Mouse (Mus musculus) brain, adult 2 months (tissue): ENCODE measurements around the gene Stambpl1.
"Not testable (repeated sequence)": the region's sequence is repeated elsewhere in the genome, so short reads cannot be mapped to it uniquely, and the experiment has no call there.

Experiments
- DNase-seq: peaks from one replicate; pipeline ENCODE4 v3.0.0; 2011; ENCODE audit warnings: low read depth, low spot score

Stambpl1 gene

DNA sequence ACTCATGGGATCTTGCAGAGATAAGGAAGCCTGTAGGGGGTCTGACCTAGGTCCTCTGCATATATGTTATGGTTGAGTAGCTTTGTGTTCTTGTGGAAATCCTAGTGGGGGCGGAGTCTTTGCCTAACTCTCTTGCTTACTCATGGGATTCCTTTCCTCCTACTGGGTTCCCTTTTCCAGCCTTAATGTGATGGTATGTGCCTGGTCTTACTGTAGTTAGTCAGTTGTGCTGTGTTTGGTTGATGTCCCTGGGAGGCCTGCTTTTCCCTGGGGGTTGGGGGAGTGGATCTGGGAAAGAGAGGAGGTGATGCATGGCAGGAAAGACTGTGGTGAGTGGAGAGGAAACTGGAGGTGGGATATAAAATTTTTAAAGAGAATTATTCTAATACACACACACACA lies 6.0 kb downstream of the Stambpl1 start:
- DNase-seq, result no peak

DNA sequence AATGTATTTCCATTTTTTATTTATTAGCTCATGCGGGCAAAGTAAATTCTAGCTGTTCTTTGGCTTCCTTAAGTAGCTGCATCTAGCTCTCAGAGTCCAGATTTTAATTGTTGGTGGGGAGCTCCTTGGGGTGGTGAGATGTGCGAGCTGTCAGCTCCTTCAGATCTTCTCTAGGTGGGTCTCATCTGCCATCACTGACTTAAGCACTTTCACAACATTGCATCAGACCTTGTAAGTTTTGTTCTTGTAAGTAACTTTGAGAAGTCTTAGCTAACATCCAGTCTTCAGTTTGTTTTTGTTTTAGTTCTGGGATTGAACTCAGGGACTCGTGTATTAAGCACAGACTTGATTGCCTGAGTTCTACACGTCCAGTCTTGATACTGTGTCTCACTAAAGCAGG lies 6.9 kb downstream of the Stambpl1 start:
- no peak for DNase-seq

DNA sequence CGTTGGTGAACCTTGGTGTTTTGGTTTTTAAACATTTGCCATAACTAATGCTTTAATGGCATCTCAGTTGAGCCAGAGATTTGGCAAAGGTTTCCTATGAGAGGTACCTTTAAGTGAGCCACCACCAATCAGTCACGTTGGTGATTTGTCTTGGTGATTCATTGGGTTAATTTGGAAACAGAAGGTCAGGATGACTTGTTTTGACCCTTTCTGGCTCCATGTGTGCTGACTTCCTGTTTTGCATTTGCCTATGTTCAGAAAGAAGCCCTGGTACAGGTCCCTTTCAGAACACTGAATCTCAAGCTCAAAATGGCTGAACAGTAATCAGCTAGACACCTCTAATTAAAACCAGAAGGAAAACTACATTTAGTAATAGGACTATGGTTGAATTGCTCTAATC lies 7.5 kb downstream of the Stambpl1 start:
- DNase-seq, result no peak

DNA sequence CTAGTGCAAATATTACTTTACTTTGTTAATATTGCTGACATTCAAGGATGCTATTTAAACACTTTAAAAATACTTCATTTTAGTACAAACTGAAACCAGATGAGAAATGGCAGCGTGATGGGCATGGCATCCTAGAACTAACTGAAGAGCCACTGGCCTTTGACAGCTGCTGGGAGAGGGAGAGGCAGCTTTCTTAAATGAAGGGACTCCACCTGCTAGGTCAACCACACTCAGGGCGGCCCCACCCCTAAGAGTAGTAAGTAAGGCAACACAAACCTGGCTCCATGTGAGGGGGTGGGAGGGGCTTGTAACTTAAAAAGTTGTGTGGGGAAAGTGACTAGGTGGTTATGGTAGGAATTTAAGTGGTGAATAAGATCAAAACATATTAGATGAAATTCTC lies 10.6 kb downstream of the Stambpl1 start:
- no peak for DNase-seq

DNA sequence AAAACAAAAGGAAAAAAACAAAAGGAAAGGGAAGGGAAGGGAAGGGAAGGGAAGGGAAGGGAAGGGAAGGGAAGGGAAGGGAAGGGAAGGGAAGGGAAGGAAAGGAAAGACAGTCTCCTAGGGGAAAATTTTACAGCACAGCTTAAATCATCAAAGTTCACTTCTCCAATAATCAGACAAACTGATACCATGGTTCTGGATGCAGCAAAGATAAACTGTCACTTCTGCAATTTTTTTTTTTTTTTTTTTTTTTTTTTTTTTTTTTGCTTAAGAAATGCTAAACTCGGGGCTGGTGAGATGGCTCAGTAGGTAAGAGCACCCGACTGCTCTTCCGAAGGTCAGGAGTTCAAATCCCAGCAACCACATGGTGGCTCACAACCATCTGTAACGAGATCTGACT lies 14.1 kb downstream of the Stambpl1 start:
- not testable (repeated sequence) for DNase-seq

DNA sequence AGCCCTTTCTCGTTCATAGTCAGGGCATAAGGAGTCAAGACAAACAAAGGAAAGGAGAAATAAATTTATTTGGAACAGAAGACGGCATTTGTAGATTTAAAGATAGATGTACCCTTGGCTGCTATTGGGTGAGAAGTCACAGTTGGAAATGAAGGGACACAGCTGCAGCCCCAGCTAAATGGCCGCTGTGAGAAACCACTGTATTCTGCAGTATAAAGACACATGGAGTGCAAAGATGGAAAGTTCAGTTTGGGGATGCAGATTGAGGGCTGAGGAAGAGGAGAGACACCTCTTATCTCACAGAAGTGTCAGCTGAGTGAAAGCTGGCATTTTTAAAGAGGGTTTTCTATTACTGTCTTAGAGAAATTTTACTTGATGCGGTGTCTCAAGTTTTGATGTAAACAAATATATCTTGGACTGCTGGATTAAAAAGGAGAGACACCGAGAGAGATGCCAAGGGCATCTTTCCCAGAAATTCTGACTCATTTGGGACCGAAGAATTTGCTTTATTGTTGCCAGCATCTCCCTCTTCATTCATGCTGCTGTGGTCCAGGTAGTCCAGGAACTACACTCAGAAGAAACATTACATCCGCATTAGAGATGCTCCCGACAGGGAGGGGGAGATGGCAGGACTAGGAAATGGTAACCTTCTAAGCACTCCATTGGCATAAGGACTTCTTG lies 14.9 kb downstream of the Stambpl1 start:
- peak; percentile 54 for DNase-seq

DNA sequence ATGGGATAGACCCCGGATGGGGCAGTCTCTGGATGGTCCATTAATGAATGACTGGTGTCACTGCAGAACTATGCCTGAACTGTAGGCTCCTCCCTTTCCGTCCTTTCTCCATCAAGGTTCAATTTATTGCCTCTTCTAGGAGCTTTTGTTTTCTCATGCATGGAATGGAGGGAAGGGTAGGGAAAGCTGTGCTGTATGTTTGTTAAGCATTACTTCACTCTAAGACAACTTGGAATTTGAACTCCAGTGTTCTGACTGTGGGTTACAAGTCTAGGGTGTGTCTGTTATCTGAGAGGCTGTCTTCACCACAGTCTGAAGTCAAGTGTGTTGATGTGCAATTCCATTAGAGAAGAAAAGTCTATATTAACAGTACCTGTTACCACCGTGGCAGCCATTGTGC lies 17.0 kb downstream of the Stambpl1 start:
- no peak for DNase-seq

DNA sequence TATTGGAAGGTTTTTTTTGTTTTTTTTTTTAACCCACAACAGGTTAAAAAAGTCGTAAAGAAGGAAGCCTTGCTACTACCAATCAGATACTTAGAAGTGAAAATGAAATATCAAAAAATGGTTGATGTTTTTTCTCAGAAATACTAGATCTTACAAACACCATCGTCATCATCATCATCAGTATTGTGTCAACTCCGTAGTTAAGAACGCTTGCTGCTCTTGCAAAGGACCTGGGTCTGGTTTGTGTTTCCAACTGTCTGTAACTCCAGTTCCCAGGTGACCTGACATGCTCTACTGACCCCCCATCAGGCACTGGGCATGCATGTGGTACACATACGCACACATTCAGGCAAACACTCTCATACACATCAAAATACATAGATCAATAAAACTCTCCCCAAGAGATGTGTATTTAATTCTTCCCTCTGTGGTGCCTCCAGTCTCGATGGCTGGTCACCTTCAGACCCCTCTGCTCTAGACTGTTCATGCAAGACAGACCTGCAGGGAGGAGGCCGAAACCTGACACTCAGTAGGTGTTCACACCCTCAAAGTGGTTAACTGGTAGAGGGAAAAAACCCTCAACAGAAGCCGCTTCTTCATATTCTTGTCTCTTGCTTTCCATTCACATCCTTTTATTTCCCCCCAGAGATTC lies 18.0 kb downstream of the Stambpl1 start:
- DNase-seq, result no peak

DNA sequence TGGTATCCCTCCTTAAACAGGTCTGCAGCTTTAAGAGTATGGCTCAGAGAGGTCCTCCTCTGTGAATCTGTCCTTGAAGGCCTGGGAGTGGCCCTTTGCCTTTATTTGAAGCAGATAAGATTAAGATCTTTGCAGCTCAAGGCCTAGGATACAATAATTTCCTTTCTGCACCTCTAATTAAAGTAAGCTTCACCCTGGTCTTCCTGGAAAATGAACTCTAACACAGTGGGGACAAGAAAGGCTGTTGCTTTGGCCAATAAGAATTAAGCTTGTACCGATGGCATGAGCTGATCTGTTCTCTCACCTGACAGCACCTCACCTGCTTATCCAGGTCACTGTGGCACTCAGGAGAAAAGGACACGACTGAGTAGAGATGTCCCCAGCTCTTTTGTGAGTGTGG lies 18.8 kb downstream of the Stambpl1 start:
- no peak for DNase-seq

DNA sequence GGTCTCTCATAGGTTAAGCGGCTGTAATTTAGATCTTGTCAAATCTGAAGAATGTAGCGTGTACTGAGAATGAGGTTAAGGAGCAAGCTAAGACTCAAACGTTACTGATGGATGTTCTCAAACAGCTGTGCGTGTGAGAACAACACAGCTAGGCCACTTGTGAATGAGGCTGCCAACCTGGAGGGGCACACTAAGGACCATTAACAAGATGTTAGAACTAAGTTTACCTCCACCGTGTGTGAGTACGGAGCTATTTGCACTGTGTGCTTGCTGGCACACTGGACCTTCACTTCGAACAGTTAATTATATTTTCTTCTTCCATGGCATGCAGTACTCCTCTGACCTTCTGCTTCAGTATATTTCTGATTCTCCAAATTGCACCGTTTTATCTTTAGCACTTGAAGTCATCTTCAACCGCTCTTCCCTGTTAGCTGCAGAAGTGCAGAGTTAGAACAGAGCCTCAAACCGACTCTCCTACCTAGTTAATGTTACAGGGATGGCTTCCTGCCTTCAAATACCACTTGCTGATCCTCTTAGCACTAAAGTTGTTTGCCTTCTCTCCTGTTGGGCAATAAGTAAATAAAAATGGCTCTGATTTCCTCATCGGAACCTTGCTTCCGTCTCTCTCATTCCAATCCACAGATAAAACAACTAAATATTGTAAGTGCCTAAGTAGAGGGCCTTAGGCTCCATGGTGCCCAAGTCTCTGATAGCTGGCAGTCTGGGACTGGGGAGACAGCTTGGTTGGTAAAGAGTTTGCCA lies 20.6 kb downstream of the Stambpl1 start:
- DNase-seq, result no peak

DNA sequence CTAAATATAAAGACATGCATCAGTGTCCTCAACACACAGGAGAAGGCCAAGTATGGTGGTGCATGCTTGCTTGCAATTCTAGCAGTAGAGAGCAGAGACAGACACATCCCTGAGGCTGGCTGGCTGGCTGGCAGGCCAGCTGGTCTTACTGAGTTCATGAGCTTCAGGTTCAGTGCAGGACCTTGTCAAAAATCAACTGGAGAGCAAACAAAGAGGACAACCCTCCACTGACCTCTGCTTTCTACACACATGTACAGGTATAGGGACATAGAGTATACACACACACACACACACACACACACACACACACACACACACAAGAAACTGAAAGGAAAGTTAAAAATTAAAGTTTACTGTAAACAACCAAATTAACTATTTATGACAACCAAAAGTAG lies 21.2 kb downstream of the Stambpl1 start:
- no peak for DNase-seq

DNA sequence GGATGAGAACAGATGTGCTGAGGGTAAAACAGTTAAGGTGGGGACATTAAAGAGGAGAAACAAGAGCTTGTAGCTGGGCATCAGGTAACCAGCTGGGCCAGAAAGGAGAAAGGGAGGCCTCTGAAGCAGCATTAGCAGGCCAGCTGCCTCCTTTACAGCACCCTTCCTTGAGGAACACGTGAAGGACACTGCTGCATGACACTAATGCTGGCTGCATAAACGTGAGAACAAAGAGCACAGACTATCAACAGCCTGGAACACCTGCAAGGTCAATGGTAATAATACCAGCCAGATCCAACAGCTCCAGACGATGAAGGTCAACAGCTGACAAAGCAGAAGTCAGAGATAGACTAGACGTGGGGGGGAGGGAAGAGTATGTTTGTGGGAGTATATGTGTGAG lies 22.1 kb downstream of the Stambpl1 start:
- DNase-seq, result no peak

DNA sequence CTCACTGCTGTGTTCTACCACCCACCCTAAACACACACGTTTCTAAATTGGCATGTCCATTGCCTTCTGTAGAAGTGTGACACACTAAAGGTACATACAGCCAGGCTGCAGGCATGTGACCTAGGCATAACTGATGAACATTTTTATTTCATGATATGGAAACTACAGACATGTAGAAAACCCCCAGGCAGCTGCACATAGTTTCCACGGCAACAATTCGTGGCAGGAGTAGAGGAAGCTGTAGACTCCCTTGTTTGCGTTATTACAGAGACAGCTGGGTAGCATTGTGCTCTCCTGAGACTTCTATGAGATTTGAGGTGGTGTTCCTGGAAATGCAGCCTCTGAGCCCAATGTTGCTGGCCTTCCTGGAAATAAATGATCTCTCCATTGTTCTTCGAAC lies 24.9 kb downstream of the Stambpl1 start:
- DNase-seq, result peak; percentile 41

DNA sequence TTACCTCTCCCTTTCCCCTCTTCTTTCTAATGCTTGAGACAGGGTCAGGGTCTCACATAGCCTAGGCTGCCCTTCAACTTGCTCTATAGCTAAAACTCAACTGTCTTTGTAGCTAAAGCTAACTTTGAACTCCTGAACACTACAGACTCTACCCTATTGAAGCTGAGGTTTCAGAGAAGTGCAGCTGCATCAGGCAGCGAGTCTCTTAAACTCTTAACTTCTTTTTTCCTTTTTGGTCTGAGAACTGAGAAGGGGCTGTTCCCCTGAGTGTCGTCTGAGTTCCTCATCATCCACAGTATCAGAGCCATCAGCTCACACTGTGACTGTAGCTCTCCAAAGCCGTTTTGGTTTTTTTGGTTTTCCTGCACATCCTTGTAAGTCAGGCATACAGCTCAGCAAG lies 25.7 kb downstream of the Stambpl1 start:
- DNase-seq, result no peak

DNA sequence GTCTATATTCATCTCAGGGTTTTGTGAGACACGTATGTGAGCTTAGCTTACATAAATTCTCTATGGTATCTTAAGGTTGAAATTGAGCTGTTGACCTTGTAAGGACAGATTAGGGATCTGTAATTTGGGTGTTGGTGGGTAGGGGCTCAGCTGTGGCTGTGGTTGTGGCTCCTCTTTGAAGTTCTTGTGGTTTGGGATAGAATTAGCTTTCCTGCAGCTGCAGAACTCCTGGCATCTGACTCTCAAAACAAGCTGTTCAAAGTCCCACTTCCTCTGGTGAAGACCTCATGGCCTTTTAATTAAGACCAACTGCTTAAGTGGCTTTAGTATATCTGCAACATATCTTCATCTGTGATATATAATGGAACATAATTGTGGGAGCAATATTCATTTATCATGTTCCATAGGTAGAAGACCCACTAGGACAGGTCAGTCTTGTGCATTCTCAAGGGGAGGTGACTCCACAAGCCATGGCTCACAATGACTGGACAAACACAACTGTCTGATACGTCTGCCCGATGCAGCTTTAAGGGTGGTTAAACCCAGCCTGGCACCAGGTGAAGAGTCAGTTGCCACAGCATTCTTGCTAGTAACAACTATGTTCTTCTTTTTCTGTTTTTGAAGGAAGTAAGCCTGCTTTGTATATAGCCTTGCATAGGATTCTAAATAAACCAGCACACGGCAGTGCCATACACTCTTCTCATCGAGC lies 27.4 kb downstream of the Stambpl1 start:
- DNase-seq, result no peak

DNA sequence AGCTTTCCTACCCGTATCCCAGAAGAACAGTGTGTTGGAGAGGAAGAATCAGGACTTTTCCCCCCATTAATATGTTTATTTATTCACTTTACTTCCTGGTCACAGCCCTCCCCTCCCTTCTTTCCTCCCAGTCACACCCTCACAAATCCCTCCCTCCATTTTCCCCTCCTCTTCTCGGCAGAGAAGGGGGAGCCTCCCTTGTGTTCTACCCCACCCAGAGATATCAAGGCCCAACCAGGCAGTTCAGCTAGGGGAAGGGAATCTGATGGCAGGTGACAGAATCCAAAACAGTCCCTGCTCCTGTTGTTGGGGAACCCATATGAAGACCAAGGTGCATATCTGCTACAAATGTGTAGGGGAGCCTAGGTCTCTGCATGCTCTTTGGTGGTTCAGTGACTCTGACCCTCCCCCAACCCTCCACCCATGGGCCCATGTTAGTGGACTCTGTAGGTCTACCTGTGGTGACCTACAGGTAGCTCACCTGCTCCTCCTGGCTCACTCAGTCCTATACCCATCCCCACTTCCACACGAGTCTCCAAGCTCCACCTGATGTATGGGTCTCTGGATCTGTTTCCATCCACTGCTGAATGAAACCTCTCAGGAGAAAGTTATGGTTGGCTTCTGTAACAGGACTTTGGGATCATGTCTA lies 28.8 kb downstream of the Stambpl1 start:
- no peak for DNase-seq

DNA sequence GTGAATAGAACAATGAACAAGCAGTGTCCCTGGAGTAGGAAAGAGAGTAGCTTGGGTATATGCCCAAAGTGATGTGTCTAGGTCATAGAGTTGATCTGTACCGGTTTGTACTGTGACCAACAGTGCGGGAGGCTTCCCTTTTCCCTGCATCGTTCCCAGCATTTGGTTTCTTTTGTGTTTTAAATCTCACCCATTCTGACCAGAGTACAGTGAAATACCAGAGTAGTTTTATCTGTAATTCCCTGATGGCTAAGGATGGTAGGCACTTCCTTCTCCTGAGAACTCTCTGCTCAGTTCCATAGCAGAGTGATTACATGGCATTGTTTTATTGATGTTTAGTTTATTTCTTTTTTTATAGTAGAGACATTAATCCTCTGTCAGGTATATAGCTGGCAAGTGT lies 30.8 kb downstream of the Stambpl1 start:
- no peak for DNase-seq

DNA sequence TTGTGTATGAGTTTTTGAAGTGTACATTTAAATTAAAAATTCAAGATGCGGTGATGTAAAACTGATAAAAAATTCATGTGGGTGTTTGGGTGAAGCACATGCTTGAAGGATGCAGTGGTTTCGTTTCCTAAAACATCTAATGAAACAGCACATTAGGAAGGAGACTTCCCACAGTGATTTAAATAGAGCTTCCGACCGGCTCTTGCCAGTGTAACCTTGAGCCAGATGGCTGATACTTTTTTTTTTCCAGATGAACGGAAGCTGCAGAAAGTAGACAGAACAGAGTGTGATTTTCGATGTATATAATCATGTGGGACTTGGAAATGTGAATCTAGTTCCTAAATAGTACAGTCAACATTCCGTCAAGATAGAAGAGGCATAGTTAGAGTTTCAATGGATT lies 39.6 kb downstream of the Stambpl1 start:
- peak; percentile 78 for DNase-seq

DNA sequence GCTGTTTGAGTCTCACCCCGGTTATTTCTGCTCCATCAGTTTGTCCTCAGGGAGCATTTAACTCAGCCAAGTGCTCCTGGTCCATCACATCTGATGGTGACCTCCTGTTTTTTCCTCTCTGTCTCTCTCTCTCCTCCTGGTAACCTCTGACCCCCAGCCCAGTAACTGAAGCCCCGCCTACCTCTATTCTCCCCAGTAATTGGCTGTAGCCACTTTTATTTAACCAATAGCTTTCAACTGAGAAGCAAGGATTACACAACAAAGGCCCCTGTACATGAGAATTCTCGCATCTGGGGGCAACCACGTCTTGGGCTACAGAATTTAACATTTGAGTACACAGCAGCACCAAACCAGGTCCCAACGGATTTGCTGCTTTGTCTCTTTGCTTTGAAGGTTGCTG lies 40.3 kb downstream of the Stambpl1 start:
- DNase-seq, result no peak

DNA sequence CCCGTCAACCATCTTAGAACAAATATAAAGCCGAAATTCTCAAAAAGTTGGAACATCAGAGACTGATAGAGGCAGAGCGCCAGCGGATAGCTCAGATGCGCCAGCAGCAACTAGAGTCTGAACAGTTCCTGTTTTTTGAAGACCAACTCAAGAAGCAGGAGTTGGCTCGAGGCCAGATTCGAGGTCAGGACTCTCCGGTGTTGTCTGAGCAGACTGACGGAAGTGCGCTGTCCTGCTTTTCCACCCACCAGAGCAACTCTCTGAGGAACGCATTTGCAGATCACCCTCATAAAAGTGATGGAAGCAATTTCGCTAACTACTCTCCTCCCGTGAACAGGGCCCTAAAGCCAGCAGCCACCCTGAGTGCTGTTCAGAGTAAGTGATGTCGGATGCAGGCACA lies 41.9 kb downstream of the Stambpl1 start:
- DNase-seq, result peak; percentile 77

DNA sequence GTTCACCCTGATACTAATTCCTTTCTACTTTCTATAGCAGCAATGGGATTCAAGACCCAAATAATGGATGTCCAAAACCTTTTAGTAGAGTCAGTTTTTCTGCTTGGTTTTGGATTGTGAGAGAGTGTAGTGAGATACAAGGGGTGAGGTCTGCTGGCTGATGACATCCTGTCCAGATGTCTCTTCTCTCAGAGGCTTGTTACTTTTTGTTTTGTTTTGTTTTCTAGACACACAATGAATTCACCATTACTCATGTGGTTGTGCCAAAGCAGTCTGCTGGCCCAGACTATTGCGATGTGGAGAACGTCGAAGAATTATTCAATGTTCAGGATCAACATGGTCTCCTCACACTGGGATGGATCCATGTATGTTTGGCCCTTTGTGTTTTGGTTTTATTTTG lies 44.0 kb downstream of the Stambpl1 start:
- DNase-seq, result no peak

DNA sequence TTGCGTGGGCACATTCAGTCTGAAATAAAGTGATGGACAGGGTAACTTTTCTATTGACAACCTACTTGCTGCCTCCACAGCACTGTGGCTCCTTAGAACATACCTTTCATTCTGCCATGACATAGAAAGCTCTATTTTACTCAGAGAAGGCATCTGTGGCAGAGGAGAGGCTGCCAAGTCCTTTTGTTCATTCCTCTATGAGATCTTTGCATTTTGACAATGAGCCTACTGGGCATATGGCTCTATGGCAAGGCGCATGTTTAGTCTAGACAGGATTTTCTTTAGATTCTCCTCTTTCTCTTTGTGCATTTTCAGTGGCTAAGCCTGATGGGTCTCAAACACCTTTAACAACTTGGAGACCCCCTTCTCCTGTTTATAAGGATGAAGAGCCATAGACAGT lies 45.7 kb downstream of the Stambpl1 start:
- peak; percentile 48 for DNase-seq
